Mouse (Mus musculus): ENCODE data around the gene Tsen34. TPM values are rescaled to one million over a fixed set of nuclear protein-coding genes. Genes with fewer than 3 reads are reported as not detected.

Tsen34 gene
- polyA plus RNA-seq (2015; fragmentation: Nextera tagmentation; extraction: Ambion mirVana) = 275 and 301 TPM in 2 replicates

GRCm38 (mm10) chr7:3692382-3692986, at the start of gene Tsen34:
Tsen34 (plus strand) TSS chr7:3692863.
- H3K4me1 ChIP-seq = peaks cover 21% of the 10 kb centered on the region
- peak within 1 kb of the TSS; percentile 98 for H3K27ac ChIP-seq
- H3K9ac ChIP-seq = peak within 1 kb of the TSS; percentile 93
- peak within 1 kb of the TSS; percentile 73 for H3K4me3 ChIP-seq
- peaks cover 30% of the 10 kb centered on the region for H3K36me3 ChIP-seq
- no peaks in the 10 kb centered on the region for H3K9me3 ChIP-seq
- under 1% methylated on average over 49 of the region's 49 CpGs for WGBS
- no peaks in the 10 kb centered on the region for H3K27me3 ChIP-seq
- H3K4me2 ChIP-seq = peak within 1 kb of the TSS; percentile 81
- no peak; the same call in 1 of the 2 replicates for ATAC-seq (ENCODE audit: insufficient number of reproducible peaks, insufficient read depth, low FRiP score, low TSS enrichment, low read depth)

DNA sequence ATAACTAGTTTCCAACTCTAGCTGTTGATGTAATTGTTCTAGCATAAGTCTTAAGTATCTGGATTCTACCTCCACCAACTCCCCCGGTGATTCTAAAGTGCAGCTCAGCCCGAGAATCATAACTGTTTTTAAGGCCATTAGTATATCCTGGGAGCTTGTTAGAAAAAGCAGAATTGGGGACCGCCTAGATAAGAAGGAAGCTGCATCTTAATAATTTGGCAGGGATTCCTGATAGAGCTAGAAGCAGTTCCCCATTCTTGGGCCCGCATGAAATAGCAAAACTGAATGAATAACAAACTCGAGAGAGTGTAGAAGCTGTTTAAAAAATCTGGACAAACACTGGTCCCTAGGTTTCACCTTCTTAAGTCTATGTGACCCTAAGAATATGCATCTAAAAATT, 49.3 kb upstream of the Tsen34 start:
- Histone ChIP-seq H3K27me3 (no peaks in the 10 kb centered on the region), H3K27ac (no peak overlapping the region), H3K36me3 (peaks cover 36% of the 10 kb centered on the region), H3K4me2 (peak overlapping the region; percentile 58; the same call in 1 of the 2 replicates), H3K4me3 (no peak overlapping the region), H3K9ac (no peak overlapping the region), H3K4me1 (peaks cover 22% of the 10 kb centered on the region), H3K9me3 (no peaks in the 10 kb centered on the region)
- WGBS = 74% methylated on average over 5 of the region's 5 CpGs
- no peak for ATAC-seq (ENCODE audit: insufficient number of reproducible peaks, insufficient read depth, low FRiP score, low TSS enrichment, low read depth)

GRCm38 (mm10) chr7:3643843-3644242, 48.8 kb upstream of the Tsen34 start:
- Histone ChIP-seq H3K27ac (no peak overlapping the region; the same call in 1 of the 2 replicates), H3K4me3 (peak overlapping the region; percentile 97), H3K27me3 (no peaks in the 10 kb centered on the region), H3K4me1 (peaks cover 27% of the 10 kb centered on the region), H3K36me3 (peaks cover 31% of the 10 kb centered on the region), H3K9me3 (no peaks in the 10 kb centered on the region), H3K9ac (no peak overlapping the region), H3K4me2 (peak overlapping the region; percentile 58)
- ATAC-seq (ENCODE audit: insufficient number of reproducible peaks, insufficient read depth, low FRiP score, low TSS enrichment, low read depth) = no peak
- 20% methylated on average over 9 of the region's 9 CpGs for WGBS

- Histone ChIP-seq H3K36me3 (peaks cover 27% of the 10 kb centered on the region), H3K4me3 (peak overlapping the region; percentile 97), H3K9me3 (no peaks in the 10 kb centered on the region), H3K4me1 (peaks cover 27% of the 10 kb centered on the region), H3K27ac (no peak overlapping the region; the same call in 1 of the 2 replicates), H3K4me2 (peak overlapping the region; percentile 58), H3K9ac (no peak overlapping the region), H3K27me3 (no peaks in the 10 kb centered on the region)
- no peak for ATAC-seq (ENCODE audit: insufficient number of reproducible peaks, insufficient read depth, low FRiP score, low TSS enrichment, low read depth)
- WGBS = 1% methylated on average over 11 of the region's 11 CpGs
These were observed 48.4 kb upstream of the Tsen34 start for GRCm38 (mm10) chr7:3644348-3644671.

DNA sequence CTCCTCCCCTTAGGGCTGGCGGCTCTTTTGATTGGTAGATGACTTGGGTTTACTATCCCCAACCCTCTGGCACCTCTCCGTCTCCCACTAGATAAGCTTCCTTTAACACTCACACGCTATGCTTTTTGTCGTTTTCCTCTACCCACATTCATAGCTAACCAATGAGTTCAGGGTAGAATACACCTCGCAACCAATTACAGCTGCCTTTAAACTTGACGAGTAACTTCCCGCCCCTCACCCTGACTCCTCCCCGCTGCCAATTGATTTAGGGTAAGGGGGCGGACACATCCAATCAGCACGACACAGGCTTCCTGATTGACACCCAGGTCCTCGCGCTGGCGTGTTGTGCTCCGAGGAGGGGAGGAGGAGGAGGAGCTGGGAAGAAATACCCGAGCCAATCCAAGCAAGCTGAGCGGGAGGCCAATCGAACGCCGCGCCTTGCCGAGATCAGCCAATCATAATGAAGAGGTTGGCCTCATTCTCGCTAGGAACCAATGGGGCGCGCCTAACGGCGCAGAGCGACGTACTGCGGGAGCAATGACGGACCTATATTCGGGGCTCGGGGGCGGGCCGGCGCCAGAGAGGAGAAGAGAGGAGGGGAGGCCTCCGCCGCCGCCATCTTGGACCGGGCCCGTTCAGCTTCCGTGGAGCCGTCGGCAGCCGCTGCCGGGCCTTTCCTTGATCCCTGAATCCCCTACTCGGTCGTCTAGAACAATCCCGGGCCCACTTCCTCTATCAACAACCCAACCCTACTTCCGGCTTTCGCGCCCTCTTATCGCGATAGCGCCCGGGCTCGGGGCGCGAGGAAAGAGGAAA, 47.8 kb upstream of the Tsen34 start, which contains the start of gene Cnot3:
TSS of gene Cnot3 (plus strand) at position 597 of the 816 bp plus-strand sequence.
- WGBS = under 1% methylated on average over 53 of the region's 58 CpGs
- Histone ChIP-seq H3K36me3 (peaks cover 25% of the 10 kb centered on the region), H3K9me3 (no peaks in the 10 kb centered on the region), H3K4me2 (peak within 1 kb of the TSS; percentile 86), H3K27me3 (no peaks in the 10 kb centered on the region), H3K9ac (peak within 1 kb of the TSS; percentile 99), H3K4me1 (peaks cover 27% of the 10 kb centered on the region), H3K27ac (peak within 1 kb of the TSS; percentile 98), H3K4me3 (peak within 1 kb of the TSS; percentile 97)
- peak; percentile 99 for ATAC-seq (ENCODE audit: insufficient number of reproducible peaks, insufficient read depth, low FRiP score, low TSS enrichment, low read depth)

DNA sequence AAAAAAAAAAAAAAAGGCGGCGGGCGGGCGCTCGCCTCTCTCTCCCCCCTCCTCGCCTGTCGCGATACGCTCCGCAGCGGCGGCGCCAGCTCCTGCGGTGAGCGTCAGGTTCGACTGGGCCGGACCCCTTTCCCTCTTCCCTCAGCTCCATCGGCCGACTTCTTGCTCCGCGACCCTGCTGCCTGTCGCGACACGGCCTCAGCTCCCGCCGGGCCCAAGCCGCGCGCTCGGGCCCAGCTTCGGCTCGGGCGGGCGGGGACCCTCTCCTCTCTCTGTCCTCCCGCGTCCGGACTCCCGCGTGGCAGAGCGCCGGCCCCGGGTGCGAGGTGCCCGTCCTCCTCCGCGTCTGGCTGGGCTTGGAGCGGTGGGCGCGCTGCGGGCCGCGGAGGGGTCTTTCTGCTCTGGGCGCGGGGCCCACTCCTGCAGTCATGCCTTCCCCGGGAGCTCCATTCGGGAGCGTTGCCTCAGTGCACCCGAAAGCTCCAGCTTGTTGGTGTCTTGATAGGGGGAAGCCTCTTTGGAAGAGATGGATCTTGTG, 47.1 kb upstream of the Tsen34 start:
- peak overlapping the region; percentile 99 for H3K9ac ChIP-seq
- under 1% methylated on average over 52 of the region's 58 CpGs for WGBS
- peak overlapping the region; percentile 97 for H3K4me3 ChIP-seq
- H3K4me1 ChIP-seq = peaks cover 27% of the 10 kb centered on the region
- ATAC-seq (ENCODE audit: insufficient number of reproducible peaks, insufficient read depth, low FRiP score, low TSS enrichment, low read depth) = peak; percentile 0; the same call in 1 of the 2 replicates
- H3K4me2 ChIP-seq = peak overlapping the region; percentile 86
- H3K9me3 ChIP-seq = no peaks in the 10 kb centered on the region
- peak overlapping the region; percentile 98 for H3K27ac ChIP-seq
- H3K36me3 ChIP-seq = peaks cover 25% of the 10 kb centered on the region
- H3K27me3 ChIP-seq = no peaks in the 10 kb centered on the region

GRCm38 (mm10) chr7:3646188-3646587, 46.5 kb upstream of the Tsen34 start:
- H3K4me3 ChIP-seq = peak overlapping the region; percentile 97
- no peaks in the 10 kb centered on the region for H3K9me3 ChIP-seq
- H3K9ac ChIP-seq = peak overlapping the region; percentile 99
- ATAC-seq (ENCODE audit: insufficient number of reproducible peaks, insufficient read depth, low FRiP score, low TSS enrichment, low read depth) = no peak
- 20% methylated on average over 9 of the region's 9 CpGs for WGBS
- H3K27me3 ChIP-seq = no peaks in the 10 kb centered on the region
- H3K36me3 ChIP-seq = peaks cover 25% of the 10 kb centered on the region
- peak overlapping the region; percentile 86 for H3K4me2 ChIP-seq
- H3K4me1 ChIP-seq = peaks cover 27% of the 10 kb centered on the region
- peak overlapping the region; percentile 98; the same call in 1 of the 2 replicates for H3K27ac ChIP-seq

GRCm38 (mm10) chr7:3646641-3647040, 46.0 kb upstream of the Tsen34 start:
- Histone ChIP-seq H3K4me3 (peak overlapping the region; percentile 97), H3K4me2 (peak overlapping the region; percentile 86), H3K9me3 (no peaks in the 10 kb centered on the region), H3K27ac (no peak overlapping the region), H3K36me3 (peaks cover 25% of the 10 kb centered on the region), H3K4me1 (peaks cover 27% of the 10 kb centered on the region), H3K27me3 (no peaks in the 10 kb centered on the region), H3K9ac (peak overlapping the region; percentile 99)
- WGBS = 66% methylated on average over 4 of the region's 4 CpGs
- ATAC-seq (ENCODE audit: insufficient number of reproducible peaks, insufficient read depth, low FRiP score, low TSS enrichment, low read depth) = no peak

DNA sequence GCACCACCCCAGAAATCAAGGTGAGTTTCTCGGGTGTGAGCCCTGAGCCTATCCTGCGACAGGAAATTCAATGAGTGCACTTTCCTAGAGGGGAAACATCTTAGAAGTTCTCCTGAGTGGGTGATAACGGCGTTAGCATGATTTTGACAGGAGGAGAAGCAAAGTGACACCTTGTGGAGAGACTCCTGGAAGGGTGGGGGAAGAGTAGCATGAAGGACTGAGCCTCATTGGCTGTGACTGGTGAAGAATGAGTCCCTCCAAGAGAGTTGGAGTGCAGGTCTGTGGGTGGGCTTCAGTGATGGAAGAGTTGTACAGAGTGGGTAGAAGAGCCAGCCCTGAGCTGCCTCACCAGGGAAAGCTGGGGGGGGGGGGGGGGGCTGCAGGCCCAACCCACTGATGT, 35.7 kb upstream of the Tsen34 start:
- H3K27ac ChIP-seq = no peak overlapping the region
- no peaks in the 10 kb centered on the region for H3K4me1 ChIP-seq
- no peak for ATAC-seq (ENCODE audit: insufficient number of reproducible peaks, insufficient read depth, low FRiP score, low TSS enrichment, low read depth)
- H3K36me3 ChIP-seq = peaks cover 100% of the 10 kb centered on the region
- H3K9ac ChIP-seq = no peak overlapping the region
- H3K27me3 ChIP-seq = no peaks in the 10 kb centered on the region
- H3K4me3 ChIP-seq = no peak overlapping the region
- no peak overlapping the region for H3K4me2 ChIP-seq
- WGBS = 92% methylated on average over 4 of the region's 4 CpGs
- H3K9me3 ChIP-seq = no peaks in the 10 kb centered on the region

- H3K9ac ChIP-seq = no peak overlapping the region
- no peak overlapping the region for H3K27ac ChIP-seq
- H3K4me2 ChIP-seq = no peak overlapping the region
- no peak for ATAC-seq (ENCODE audit: insufficient number of reproducible peaks, insufficient read depth, low FRiP score, low TSS enrichment, low read depth)
- WGBS = 85% methylated on average over 14 of the region's 14 CpGs
- H3K9me3 ChIP-seq = no peaks in the 10 kb centered on the region
- no peaks in the 10 kb centered on the region for H3K27me3 ChIP-seq
- peaks cover 97% of the 10 kb centered on the region for H3K36me3 ChIP-seq
- no peak overlapping the region for H3K4me3 ChIP-seq
- peaks cover 7% of the 10 kb centered on the region for H3K4me1 ChIP-seq
These were observed 34.1 kb upstream of the Tsen34 start for GRCm38 (mm10) chr7:3658578-3658977.

DNA sequence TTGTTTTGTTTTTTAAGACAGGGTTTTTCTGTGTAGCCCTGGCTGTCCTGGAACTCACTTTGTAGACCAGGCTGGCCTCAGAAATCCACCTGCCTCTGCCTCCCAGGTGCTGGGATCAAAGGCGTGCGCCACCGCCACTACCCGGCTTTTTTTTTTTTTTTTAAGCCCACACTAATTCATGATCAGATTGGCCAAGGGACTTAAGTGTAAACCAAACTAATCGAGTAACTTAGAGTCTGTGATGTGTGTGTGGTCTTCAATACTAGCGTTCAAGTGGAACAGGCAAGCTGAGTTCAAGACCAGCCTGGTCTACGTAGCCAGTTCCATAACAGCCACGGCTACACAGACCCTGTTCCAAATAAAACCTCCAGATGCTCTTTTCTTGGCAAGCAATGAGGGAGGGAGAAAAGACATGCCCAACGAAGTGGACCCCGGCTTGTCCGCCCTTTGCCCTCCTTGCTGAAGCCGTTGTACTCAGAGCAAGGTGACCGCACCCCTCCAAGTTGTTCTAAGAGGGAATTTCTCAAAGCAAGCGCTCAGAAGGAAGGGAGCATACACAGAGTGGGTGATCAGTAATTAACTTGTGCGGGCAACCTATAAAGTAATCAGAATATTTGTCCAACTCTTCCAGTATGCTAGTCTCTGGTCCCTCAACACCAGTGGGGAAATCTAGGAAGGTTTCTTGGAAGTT, 28.0 kb upstream of the Tsen34 start:
- H3K4me3 ChIP-seq = peak overlapping the region; percentile 74
- H3K27ac ChIP-seq = peak overlapping the region; percentile 90
- H3K9me3 ChIP-seq = no peaks in the 10 kb centered on the region
- H3K9ac ChIP-seq = peak overlapping the region; percentile 87
- peaks cover 36% of the 10 kb centered on the region for H3K36me3 ChIP-seq
- peak; percentile 7; the same call in 1 of the 2 replicates for ATAC-seq (ENCODE audit: insufficient number of reproducible peaks, insufficient read depth, low FRiP score, low TSS enrichment, low read depth)
- H3K4me2 ChIP-seq = peak overlapping the region; percentile 70
- H3K27me3 ChIP-seq = no peaks in the 10 kb centered on the region
- H3K4me1 ChIP-seq = peaks cover 23% of the 10 kb centered on the region
- 30% methylated on average over 15 of the region's 15 CpGs for WGBS
